Mouse (Mus musculus) right cerebral cortex, postnatal 4 days (tissue): ENCODE measurements around the gene Rdh9.
A peak's percentile ranks its signal among the peaks of the same experiment; 100 is the strongest.
"Not testable (repeated sequence)": the region's sequence is repeated elsewhere in the genome, so short reads cannot be mapped to it uniquely, and the experiment has no call there.

Experiments used
- DNase-seq: peaks from one replicate; pipeline ENCODE4 v3.0.0-alpha.2; 2022

The Rdh9 gene

DNA sequence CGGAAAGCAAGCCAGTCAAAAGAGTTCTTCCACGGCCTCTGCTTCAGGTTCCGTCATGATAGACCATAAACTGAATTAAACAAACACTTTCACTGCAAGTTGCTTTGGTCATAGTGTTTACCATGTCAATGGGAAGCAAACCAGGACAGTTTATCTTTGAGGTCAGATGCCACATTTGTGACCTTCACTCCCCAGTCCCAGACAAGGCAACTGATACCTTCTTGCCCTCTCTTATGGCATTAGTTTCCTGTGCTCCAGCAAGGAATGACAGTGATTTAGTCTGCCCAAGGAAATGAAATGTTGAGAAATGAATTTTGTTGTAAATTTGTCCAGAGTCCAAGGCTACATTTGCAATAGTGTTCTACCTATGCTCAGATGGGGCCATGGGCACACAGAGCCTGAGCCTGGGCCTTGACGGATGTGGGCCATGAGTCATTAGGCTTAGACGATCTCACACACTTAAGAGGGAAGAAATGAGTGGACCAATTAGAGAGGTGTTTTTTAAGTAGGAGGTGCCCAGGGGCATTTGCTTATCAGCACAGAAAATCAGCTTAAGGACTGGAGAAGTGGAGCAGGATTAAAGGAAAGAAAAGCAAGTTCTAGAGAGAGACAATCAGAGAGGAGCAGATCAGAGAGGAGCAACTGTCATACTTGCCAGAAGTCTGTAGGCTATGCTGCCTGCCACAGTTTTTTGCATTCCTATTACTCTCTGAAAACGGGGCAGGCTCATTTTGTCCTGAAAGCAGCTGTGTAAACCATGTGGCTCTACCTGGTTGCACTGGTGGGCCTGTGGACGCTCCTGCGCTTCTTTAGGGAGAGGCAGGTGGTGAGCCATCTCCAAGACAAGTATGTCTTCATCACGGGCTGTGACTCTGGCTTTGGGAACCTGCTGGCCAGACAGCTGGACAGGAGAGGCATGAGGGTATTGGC lies 16.7 kb upstream of the Rdh9 start, which contains the start of the genes Rdh1 and Rdh16f1:
Gene Rdh1, plus strand, starts transcription at position 541 of the 930 bp plus-strand sequence.
Gene Rdh16f1, plus strand, starts transcription at position 607 of the 930 bp plus-strand sequence.
- DNase-seq, result no peak

DNA sequence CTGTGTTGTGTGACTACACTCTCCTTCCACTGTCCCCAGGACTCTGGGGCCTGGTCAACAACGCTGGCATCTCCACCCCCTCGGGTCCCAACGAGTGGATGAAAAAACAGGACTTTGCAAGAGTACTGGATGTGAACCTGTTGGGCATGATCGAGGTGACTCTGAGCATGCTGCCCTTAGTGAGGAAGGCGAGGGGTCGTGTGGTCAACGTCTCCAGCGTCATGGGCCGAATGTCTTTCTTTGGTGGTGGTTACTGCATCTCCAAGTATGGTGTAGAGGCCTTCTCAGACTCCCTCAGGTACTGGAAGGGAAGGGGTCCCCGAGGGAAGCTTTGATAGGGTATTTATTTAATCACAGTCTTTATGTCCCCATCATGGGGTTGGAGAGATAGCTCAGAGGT lies 13.3 kb upstream of the Rdh9 start:
- not testable (repeated sequence) for DNase-seq

GRCm38 (mm10) chr10:127763914-127764680 lies 12.1 kb upstream of the Rdh9 start:
- no peak for DNase-seq

DNA sequence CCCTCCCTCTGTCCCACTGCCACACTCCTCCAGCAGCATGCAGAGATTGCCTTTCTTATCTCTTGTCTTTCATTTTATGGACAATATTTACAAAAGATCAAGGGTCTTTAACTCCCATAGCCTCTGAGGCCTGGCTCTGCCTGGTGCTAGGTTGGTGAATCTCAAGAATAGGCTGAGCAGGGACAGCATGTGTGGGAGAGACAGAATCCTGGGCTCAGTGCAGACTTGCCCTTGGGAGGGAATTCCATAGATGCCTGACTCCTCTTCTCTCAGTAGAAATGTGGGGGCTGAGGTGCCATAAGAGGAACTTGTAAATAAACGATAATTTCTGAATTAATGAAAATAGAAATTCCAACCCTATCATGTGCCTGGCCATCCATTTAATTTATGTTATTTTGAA lies 9.6 kb upstream of the Rdh9 start:
- DNase-seq, result no peak

DNA sequence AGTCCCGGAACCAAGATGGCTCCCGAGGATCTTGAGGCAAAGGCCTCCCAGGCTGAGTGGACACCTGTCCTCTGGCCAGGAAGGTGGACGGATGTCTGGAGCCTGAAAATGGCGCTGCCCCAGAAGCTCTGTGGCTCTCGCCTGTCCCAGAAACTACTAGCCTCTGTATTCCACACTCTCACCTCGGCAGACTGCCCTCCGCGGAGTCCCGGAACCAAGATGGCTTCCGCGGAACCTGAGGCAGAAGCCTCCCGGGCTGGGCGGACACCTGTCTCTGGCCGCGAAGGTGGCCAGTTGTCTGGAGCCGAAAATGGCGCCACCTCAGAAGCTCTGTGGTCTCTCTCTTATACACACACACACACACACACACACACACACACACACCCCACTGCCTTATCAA lies 6.1 kb downstream of the Rdh9 start:
- not testable (repeated sequence) for DNase-seq

- not testable (repeated sequence) for DNase-seq
Observed at GRCm38 (mm10) chr10:127785411-127785810, 9.2 kb downstream of the Rdh9 start.

DNA sequence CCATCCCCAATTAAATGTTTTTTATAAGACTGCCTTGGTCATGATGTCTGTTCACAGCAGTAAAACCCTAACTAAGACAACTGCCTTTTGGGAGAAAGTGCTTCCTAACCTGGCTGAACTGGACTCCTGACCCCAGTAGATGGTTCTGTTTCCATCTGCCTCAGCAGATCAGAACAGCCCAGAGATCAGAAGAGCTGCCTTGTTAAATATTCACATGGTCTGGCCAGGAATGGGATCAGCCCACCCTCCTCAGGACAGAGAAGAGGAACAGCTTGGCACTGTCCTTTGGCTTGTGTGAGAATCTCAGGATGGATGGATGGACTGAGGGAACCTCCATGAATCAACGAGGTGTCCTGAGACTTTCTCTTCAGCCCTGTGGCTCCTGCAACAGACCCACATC lies 23.1 kb downstream of the Rdh9 start:
- no peak for DNase-seq

- DNase-seq, result no peak
Observed at GRCm38 (mm10) chr10:127800891-127801290, 24.7 kb downstream of the Rdh9 start, which contains the start of gene Rdh16. Gene Rdh16, plus strand, starts transcription at chr10:127801152.

DNA sequence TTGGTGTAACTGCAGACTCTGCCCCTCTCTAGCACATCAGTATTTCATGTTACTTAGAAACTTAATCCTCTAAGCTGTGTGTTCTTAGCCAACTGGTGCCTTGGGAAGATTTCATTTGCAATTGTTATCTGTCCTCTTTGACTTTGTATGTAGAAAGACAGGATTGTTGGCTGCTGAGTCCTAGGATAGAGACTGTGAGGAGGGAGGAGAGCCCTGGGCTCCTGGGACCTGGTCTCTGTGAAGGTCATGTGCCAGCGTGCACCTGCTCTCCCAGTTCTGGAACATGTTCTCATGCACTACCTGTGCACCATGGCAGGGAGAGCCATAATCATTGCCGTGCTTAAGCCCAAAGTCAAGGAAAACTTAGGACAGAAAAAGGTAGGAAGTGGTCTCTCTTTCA lies 25.4 kb downstream of the Rdh9 start:
- DNase-seq, result no peak

DNA sequence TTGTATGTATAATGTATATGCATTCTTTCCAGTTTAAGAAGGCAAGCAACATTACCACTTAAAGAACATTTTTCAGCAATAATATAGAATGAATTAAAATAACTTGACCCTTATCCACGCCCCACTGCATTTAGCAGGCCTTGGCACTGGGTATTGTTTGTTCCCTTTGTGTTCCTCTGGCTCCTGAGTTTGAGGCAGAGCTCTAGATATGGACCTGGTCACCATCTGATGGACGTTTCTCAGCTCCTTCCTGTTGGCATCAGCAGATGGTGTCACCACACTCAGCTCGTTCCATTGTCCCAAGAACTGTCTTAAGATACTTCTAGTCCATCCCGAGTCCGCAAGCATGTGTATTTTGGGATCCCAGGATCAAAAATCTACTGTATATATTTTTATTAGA lies 26.1 kb downstream of the Rdh9 start:
- DNase-seq, result no peak

DNA sequence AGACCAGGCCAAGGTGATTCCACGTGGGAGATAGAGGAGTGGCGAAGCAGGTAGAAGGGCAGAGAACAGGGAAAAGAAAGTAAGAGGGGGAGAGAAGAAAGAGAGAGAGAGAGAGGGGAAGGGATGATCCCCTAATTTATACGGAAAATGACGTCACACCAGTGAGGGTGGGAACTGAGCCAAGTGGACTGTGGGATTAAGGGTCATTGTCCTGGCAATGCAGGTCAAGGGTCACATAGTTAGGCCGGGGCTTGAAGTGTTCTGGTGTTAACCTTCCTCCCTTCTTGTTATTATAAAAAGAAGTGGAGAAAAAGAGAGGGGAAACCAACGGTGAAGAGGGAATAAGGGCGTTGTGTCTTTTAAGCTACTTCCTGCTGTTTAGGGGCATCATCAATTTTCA lies 28.2 kb downstream of the Rdh9 start:
- no peak for DNase-seq

DNA sequence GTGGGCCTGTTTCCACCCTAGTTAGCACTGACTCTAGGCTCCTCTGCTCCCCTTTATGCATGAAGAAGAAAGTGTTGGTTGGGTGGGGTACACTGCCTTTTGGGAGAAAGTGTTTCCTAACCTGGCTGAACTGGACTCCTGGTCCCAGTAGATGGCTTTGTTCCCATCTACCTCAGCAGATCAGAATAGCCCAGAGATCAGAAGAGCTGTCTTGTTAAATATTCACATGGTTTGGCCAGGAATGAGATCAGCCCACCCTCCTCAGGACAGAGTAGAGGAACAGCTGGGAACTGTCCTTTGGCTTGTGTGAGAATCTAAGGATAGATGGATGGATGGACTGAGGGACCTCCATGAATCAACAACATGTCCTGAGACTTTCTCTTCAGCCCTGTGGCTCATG lies 39.7 kb downstream of the Rdh9 start:
- DNase-seq, result no peak

- DNase-seq, result not testable (repeated sequence)
Observed at GRCm38 (mm10) chr10:127817268-127817910, 41.2 kb downstream of the Rdh9 start.

GRCm38 (mm10) chr10:127821806-127822205 lies 45.6 kb downstream of the Rdh9 start:
- not testable (repeated sequence) for DNase-seq

DNA sequence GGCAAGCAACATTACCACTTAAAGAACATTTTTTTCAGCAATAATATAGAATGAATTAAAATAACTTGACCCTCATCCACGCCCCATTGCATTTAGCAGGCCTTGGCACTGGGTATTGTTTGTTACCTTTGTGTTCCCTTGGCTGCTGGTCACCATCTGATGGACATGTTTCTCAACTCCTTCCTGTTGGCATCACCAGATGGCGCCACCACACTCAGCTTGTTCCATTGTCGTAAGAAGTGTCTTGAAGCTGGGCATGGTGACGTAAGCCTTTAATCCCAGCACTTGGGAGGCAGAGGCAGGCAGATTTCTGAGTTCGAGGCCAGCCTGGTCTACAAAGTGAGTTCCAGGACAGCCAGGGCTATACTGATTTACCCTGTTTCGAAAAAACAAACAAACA lies 49.2 kb downstream of the Rdh9 start:
- DNase-seq, result peak; percentile 4

- DNase-seq, result no peak
Observed at GRCm38 (mm10) chr10:127829121-127829520, 52.9 kb downstream of the Rdh9 start.

DNA sequence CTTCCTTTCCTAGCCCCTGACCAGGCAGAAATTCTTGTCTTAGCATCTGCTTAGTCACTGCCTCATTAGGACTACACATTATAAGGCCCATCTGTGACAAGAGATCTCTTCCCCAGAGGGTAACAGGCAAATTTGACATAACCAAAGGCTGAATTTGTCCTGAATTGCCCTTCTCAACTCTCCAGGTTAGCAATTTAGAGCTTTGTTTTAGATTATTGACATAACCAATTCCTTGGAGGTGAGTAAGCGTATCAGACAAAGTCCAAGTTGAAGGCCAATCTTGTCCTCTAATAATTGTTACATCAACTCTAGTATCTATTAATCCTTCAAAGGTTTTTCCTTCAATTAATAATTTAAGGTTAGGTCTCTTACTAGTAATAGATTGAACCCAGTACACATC lies 58.0 kb downstream of the Rdh9 start:
- not testable (repeated sequence) for DNase-seq

GRCm38 (mm10) chr10:127835292-127835691 lies 59.1 kb downstream of the Rdh9 start:
- no peak for DNase-seq

DNA sequence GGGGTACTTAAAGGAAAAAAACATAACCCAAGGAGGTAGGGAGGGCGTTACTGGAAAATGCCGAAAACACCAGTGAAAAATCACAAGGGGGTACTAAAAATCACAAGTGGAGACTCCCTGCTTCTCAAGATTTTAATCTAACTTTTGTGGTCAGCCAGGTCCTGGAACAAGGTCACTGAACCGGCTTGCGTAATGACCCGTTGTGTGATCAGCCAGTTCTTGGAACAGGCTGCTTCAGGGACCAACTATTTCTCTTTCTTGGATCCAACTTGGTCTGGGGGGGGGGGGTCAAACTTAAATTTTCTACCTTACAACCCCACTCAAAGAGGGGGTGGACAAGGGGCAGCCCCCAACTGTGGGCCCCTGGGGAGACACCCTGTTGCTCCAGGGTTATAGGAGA lies 61.6 kb downstream of the Rdh9 start:
- not testable (repeated sequence) for DNase-seq

GRCm38 (mm10) chr10:127838539-127838938 lies 62.4 kb downstream of the Rdh9 start:
- DNase-seq, result no peak

- no peak for DNase-seq
Observed at GRCm38 (mm10) chr10:127840776-127841175, 64.6 kb downstream of the Rdh9 start.
